Mouse (Mus musculus) left cerebral cortex, postnatal 36 days (tissue): ENCODE results near the gene Trip11. TPM values are rescaled to one million over a fixed set of nuclear protein-coding genes. Genes with fewer than 3 reads are reported as not detected.
A peak's percentile ranks its signal among the peaks of the same experiment; 100 is the strongest.

Experiments used
- DNase-seq, 2 experiments: peaks; one replicate each; pipeline ENCODE4 v3.0.0; 2021 to 2022; ENCODE audit warnings: low spot score in 2 of 2, mixed read lengths in 1 of 2
- intact Hi-C: fragments of 180-260 bp; cut with DNase I; formaldehyde crosslinking; loops from one replicate; pipeline ENCODE4 v1.15.1; 2025
- total RNA-seq, 2 experiments: library from RNA; stranded (reverse); gene quantifications; 2 replicates each; pipeline ENCODE4 v1.2.3; 2021

Gene Trip11
- total RNA-seq, 2 experiments from 2014 or later: 22.8 to 33.2 TPM

- DNase-seq: no peak
- intact Hi-C loops: no loop called here
Observed at GRCm38 (mm10) chr12:101833115-101833506, 80.0 kb downstream of the Trip11 start.

- DNase-seq: no peak
- intact Hi-C loops: no loop called here
Observed at GRCm38 (mm10) chr12:101832179-101833114, 80.6 kb downstream of the Trip11 start.

- DNase-seq: no peak
- intact Hi-C loops: no loop called here
Observed at GRCm38 (mm10) chr12:101831221-101831620, 81.8 kb downstream of the Trip11 start.

GRCm38 (mm10) chr12:101823161-101823560 is 89.9 kb downstream of the Trip11 start:
- intact Hi-C loops: no loop called here
- DNase-seq: no peak

- DNase-seq: no peak
- intact Hi-C loops: no loop called here
Observed at GRCm38 (mm10) chr12:101821596-101821995, 91.5 kb downstream of the Trip11 start.

- DNase-seq: no peak
- intact Hi-C loops: loop anchor here (10.0 kb wide), 1 partner anchor 55 kb away; no protein-coding TSS in a partner anchor
Observed at GRCm38 (mm10) chr12:101819570-101819969, 93.5 kb downstream of the Trip11 start.

GRCm38 (mm10) chr12:101818608-101819370 is 94.3 kb downstream of the Trip11 start, which contains the start of gene Fbln5:
Gene Fbln5 (minus strand): TSS chr12:101819055.
- intact Hi-C loops: loop anchor here (10.0 kb wide), 1 partner anchor 56 kb away; no protein-coding TSS in a partner anchor
- peak; percentile 19 to 26 for DNase-seq

- peak in 1 of 2 experiments; percentile 9 for DNase-seq
- intact Hi-C loops: loop anchor here (10.0 kb wide), 1 partner anchor 57 kb away; no protein-coding TSS in a partner anchor
Observed at GRCm38 (mm10) chr12:101818246-101818607, 94.8 kb downstream of the Trip11 start.

GRCm38 (mm10) chr12:101816810-101817209 is 96.3 kb downstream of the Trip11 start:
- no peak for DNase-seq
- intact Hi-C loops: loop anchor here (10.0 kb wide), 1 partner anchor 58 kb away; no protein-coding TSS in a partner anchor

- intact Hi-C loops: loop anchor here (10.0 kb wide), 1 partner anchor 59 kb away; no protein-coding TSS in a partner anchor
- DNase-seq: no peak
Observed at GRCm38 (mm10) chr12:101815796-101816195, 97.3 kb downstream of the Trip11 start.

- intact Hi-C loops: loop anchor here (10.0 kb wide), 1 partner anchor 60 kb away; no protein-coding TSS in a partner anchor
Observed at GRCm38 (mm10) chr12:101814423-101814822, 98.6 kb downstream of the Trip11 start.

GRCm38 (mm10) chr12:101811181-101811580 is 101.9 kb downstream of the Trip11 start:
- intact Hi-C loops: loop anchor here (10.0 kb wide), 1 partner anchor 64 kb away; no protein-coding TSS in a partner anchor
- no peak for DNase-seq

More at GRCm38 (mm10) chr12:101814423-101814822, 98.6 kb downstream of the Trip11 start:
- DNase-seq: no peak

- DNase-seq: no peak
- intact Hi-C loops: loop anchor here (10.0 kb wide), 1 partner anchor 64 kb away; no protein-coding TSS in a partner anchor
Observed at GRCm38 (mm10) chr12:101810515-101810914, 102.6 kb downstream of the Trip11 start.

GRCm38 (mm10) chr12:101807400-101807799 is 105.7 kb downstream of the Trip11 start:
- DNase-seq: no peak
- intact Hi-C loops: no loop called here

GRCm38 (mm10) chr12:101802445-101802844 is 110.6 kb downstream of the Trip11 start:
- intact Hi-C loops: no loop called here
- no peak for DNase-seq

- no peak for DNase-seq
- intact Hi-C loops: no loop called here
Observed at GRCm38 (mm10) chr12:101801744-101802143, 111.3 kb downstream of the Trip11 start.

GRCm38 (mm10) chr12:101801051-101801450 is 112.0 kb downstream of the Trip11 start:
- intact Hi-C loops: no loop called here
- DNase-seq: no peak

GRCm38 (mm10) chr12:101798189-101798922 is 114.7 kb downstream of the Trip11 start:
- no peak for DNase-seq
- intact Hi-C loops: no loop called here

GRCm38 (mm10) chr12:101794458-101794857 is 118.6 kb downstream of the Trip11 start:
- DNase-seq: no peak
- intact Hi-C loops: no loop called here
